Mouse (Mus musculus) heart, embryonic 16.5 days (tissue): ENCODE measurements around the gene Olfr432. TPM values are rescaled to one million over a fixed set of nuclear protein-coding genes. Genes with fewer than 3 reads are reported as not detected.
"Not testable (repeated sequence)": the region's sequence is repeated elsewhere in the genome, so short reads cannot be mapped to it uniquely, and the experiment has no call there.

Source experiments
- ATAC-seq: fragments of 200-750 bp; cut with Nextera tagmentation; replicated peaks from 2 replicates; pipeline ENCODE4 v1.8.0; 2017; ENCODE audit warnings: moderate number of reproducible peaks; ENCODE audit not compliant: insufficient read depth, low FRiP score; ENCODE audit errors: extremely low read depth
- H3K27ac ChIP-seq: fragments of 300-500 bp; sonication (generic); 2 replicates; pipeline ENCODE4 v1.5.1; 2014; ENCODE audit warnings: mild to moderate bottlenecking, low read length, control low read depth, moderate library complexity
- H3K27me3 ChIP-seq: fragments of 300-500 bp; sonication (generic); 2 replicates; pipeline ENCODE4 v1.6.1; 2014; ENCODE audit warnings: low read length, mixed read lengths; ENCODE audit not compliant: control insufficient read depth, insufficient read depth
- H3K36me3 ChIP-seq: fragments of 300-500 bp; sonication (generic); 2 replicates; pipeline ENCODE4 v1.6.1; 2014; ENCODE audit not compliant: control insufficient read depth, insufficient read depth
- H3K4me1 ChIP-seq: fragments of 300-500 bp; sonication (generic); 2 replicates; pipeline ENCODE4 v1.6.1; 2014; ENCODE audit warnings: low read length, mixed read lengths; ENCODE audit not compliant: control insufficient read depth, insufficient read depth
- H3K4me2 ChIP-seq: fragments of 300-500 bp; sonication (generic); 2 replicates; pipeline ENCODE4 v1.6.1; 2014; ENCODE audit warnings: low read depth, mild to moderate bottlenecking, control low read depth, low read length
- H3K4me3 ChIP-seq: fragments of 300-500 bp; sonication (generic); 2 replicates; pipeline ENCODE4 v1.5.1; 2014; ENCODE audit warnings: mild to moderate bottlenecking, control low read depth, low read length
- H3K9ac ChIP-seq: fragments of 300-500 bp; sonication (generic); 2 replicates; pipeline ENCODE4 v1.6.1; 2014; ENCODE audit warnings: low read length, control low read depth
- H3K9me3 ChIP-seq: fragments of 300-500 bp; sonication (generic); replicated peaks from 2 replicates; pipeline ENCODE4 v1.6.1; 2016; ENCODE audit warnings: low read length; ENCODE audit not compliant: control insufficient read depth
- WGBS: fragments of 180-500 bp; shearing (Covaris S2); extraction: QIAGEN DNeasy Blood & Tissue Kit; methylation state at CpG from one replicate; pipeline ENCODE4 v1.1.7; 2014; 5-methylcytosine and 5-hydroxymethylcytosine counted together
- polyA plus RNA-seq: library from polyadenylated mRNA; unstranded; fragments of >200 nt; fragmentation: Nextera tagmentation; extraction: Ambion mirVana; gene quantifications from 2 replicates; pipeline ENCODE4 v1.2.1, GENCODE M21; 2015

The Olfr432 gene
- not detected in 2 replicates for polyA plus RNA-seq

DNA sequence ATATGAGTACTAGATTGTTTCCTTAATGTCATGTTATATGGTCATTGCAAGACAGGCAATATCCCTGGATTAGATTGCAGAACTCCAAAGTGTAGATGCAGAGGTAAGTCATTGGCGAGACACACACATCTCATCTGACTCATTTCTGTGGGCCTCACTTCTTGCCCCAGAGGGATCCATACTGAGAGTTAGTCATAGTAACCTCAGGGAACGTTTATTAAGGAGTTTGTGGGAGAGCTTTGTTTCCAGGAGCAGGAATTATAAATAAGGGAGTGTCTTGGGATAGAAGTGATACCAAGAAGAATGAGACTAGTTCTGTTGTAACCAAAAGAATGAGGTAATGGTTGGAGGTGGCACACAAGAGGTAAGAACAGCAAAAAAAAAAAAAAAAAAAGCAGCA, at the start of gene Olfr432:
Gene Olfr432 (plus strand): TSS at position 313 of the 400 bp plus-strand sequence.
- Histone ChIP-seq H3K4me2 (no peak within 1 kb of the TSS), H3K27me3 (no peaks in the 10 kb centered on the region), H3K9me3 (no peaks in the 10 kb centered on the region), H3K36me3 (no peaks in the 10 kb centered on the region), H3K4me1 (no peaks in the 10 kb centered on the region), H3K27ac (no peak within 1 kb of the TSS), H3K4me3 (no peak within 1 kb of the TSS), H3K9ac (no peak within 1 kb of the TSS)
- 62% methylated on average over 2 of the region's 2 CpGs for WGBS
- ATAC-seq: no peak

DNA sequence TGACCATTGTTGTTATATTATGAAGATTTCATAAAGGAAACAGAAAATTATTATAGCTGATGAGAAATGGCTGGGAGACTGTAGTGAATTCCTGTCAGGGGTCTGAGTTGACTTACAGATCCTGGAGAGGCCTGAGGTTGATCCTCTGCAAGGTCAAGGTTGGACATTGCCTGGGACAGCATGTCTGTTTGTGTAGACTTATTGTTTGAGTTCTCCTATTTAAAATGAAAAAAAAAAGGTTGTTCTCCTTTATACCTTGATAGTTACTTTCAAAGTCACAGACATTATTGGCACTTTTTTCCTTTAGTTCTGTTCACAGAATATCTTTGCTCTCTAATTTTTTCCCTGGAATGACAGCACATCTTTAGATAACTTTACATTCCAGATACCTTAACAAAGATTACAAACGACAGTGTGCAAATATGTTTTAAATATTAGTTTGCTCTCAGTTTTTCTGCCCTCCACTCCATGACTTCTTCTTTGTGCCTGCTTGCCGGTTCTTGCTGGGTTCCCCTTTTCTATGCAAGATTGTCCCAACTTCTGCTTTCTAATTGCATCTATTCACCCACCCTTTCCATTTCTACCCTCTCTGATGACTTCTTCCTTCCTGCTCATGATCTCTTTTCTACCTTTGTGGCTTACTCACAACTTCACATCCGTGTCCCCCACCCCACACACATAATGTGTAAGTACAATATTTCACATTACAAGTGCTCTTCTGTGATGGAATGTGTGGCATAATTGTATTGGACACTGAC, 44.5 kb upstream of the Olfr432 start:
- H3K4me3 ChIP-seq, ATAC-seq, H3K9me3 ChIP-seq, H3K27ac ChIP-seq, H3K4me2 ChIP-seq, H3K36me3 ChIP-seq, H3K9ac ChIP-seq, H3K27me3 ChIP-seq, H3K4me1 ChIP-seq: not testable (repeated sequence)
- 38% methylated on average over 2 of the region's 3 CpGs for WGBS

DNA sequence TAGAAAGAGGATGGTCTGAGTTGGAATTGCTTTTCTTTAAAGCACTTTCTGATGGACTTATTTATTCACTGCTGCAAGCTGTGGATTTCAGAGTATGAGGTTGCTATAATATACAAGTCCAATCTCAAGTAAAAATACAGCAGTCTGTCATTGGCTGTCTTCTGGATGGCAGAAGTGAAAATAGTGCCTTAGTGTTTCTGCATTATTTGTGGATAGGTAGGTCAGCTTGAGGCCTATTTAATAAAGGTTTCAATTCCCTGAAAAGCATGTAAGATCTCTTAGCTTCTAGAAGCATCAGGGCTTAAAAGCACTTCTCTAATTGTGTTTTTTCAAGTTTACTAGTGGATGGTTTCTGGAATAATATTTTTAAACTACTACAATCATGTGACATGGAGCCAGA, 42.0 kb upstream of the Olfr432 start:
- not testable (repeated sequence) for ATAC-seq, H3K4me2 ChIP-seq, H3K4me3 ChIP-seq, H3K9ac ChIP-seq, H3K27me3 ChIP-seq, H3K27ac ChIP-seq, H3K36me3 ChIP-seq, H3K9me3 ChIP-seq, H3K4me1 ChIP-seq

DNA sequence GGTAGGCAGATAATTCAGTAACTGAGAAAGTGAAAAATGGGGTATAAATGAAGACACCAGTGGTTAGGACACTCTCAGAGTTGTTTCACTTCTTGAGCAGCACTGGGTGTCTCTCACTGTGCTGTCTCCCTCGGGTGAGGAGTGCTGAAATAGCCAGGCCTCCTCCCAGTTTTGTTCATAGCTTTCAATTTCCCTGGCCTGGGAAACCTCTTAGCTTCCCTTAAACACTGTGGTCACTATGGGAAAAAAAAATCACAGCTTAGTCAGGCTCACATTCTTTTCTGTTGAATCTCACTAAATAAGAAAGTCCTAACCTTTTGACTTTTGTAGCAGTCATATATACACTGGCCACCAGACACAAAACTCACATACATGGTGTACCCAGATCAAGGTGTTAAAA, 17.3 kb upstream of the Olfr432 start, which contains the start of gene Ifi205:
Gene Ifi205 (minus strand): TSS at position 113 of the 400 bp plus-strand sequence.
- no peak within 1 kb of the TSS for H3K4me2 ChIP-seq

DNA sequence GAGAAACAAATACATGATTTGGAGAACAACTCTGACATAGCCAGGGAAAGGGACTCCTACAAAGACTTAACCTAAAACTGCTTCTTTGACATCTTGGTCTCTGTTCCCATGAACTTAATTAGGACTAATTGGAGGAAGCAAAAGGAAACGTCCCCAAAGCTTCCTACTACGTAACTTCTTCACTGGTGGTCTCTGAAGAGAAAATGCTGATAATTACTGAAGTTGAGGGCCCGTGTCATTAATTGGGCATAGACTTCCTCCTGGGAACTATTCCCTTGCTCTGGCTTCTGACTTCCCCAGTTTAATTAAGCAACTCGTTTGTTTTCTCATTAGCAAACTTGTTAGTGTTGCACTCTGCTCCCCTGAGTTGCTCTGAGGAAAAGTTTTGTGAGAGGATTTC, 13.2 kb upstream of the Olfr432 start:
- no peak for ATAC-seq
- H3K27ac ChIP-seq: no peak overlapping the region
- no peaks in the 10 kb centered on the region for H3K27me3 ChIP-seq
- H3K4me1 ChIP-seq: no peaks in the 10 kb centered on the region
- H3K4me2 ChIP-seq: no peak overlapping the region
- no peaks in the 10 kb centered on the region for H3K9me3 ChIP-seq
- no peak overlapping the region for H3K4me3 ChIP-seq
- no peak overlapping the region for H3K9ac ChIP-seq
- 58% methylated on average over 4 of the region's 4 CpGs for WGBS
- H3K36me3 ChIP-seq: no peaks in the 10 kb centered on the region

More for the DNA sequence above, 17.3 kb upstream of the Olfr432 start, which contains the start of gene Ifi205:
- H3K27me3 ChIP-seq: no peaks in the 10 kb centered on the region
- H3K27ac ChIP-seq: no peak within 1 kb of the TSS
- no peak within 1 kb of the TSS for H3K9ac ChIP-seq
- H3K4me3 ChIP-seq: no peak within 1 kb of the TSS
- no peak for ATAC-seq
- WGBS: 32% methylated on average over 1 of the region's 1 CpGs
- H3K9me3 ChIP-seq: no peaks in the 10 kb centered on the region
- no peaks in the 10 kb centered on the region for H3K4me1 ChIP-seq
- no peaks in the 10 kb centered on the region for H3K36me3 ChIP-seq

DNA sequence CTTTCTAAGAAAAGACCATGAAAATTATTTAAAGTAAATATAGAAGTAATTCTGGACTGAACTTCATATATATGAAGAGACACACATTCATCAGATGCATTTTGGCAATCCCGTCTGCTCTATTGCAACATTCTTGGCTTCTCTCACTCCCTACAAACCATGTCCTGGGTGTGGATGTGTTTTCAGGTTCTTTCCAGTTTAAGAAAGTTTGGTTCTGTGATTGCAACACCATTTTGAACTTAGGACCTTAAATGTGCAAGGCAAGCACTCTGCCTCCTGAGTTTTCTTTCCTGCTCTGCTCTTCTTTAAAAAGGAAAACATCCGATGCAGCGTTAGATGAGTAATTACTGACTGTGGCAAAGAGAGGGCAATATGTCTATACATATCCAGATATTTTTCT, 10.5 kb upstream of the Olfr432 start:
- ATAC-seq: no peak
- Histone ChIP-seq H3K4me3 (no peak overlapping the region), H3K27ac (no peak overlapping the region), H3K9ac (no peak overlapping the region), H3K36me3 (no peaks in the 10 kb centered on the region), H3K4me2 (no peak overlapping the region), H3K9me3 (no peaks in the 10 kb centered on the region), H3K27me3 (no peaks in the 10 kb centered on the region), H3K4me1 (no peaks in the 10 kb centered on the region)
- WGBS: 82% methylated on average over 3 of the region's 3 CpGs

DNA sequence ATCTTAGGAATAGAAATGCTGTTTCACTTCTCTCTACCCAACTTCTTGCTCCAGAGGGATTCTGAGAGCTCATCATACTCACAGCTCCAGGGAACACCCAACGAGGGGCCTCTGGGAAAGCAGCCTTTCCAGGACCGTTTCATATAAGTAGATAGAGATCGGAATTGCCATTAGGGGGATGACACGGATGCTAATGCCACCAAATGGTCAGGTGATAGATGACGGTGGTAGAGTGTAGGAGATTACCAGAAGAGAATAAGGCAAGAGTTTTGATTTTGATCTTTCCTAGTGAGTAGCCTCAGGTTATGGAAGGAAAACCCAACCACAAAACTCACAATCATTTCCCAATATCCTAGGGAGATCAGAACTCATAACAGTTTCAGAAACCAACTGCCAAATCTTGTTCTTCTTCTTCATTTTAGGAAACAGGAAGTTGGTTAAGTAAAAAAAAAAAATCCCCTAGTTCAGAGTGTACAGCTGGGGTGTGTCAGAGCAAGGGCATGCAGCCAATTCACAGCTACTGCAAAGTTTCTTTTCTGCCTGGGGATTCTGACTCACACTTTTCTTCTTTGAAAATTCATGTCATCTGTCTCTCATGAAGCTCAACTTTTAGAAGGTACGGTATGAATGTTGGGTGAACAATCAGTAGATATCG, 8.4 kb upstream of the Olfr432 start, which contains the start of gene Olfr433:
Gene Olfr433 (plus strand): TSS at position 183 of the 655 bp plus-strand sequence.
- Histone ChIP-seq H3K27me3 (no peaks in the 10 kb centered on the region), H3K4me3 (no peak within 1 kb of the TSS), H3K4me2 (no peak within 1 kb of the TSS), H3K27ac (no peak within 1 kb of the TSS), H3K36me3 (no peaks in the 10 kb centered on the region), H3K9me3 (no peaks in the 10 kb centered on the region), H3K9ac (no peak within 1 kb of the TSS), H3K4me1 (no peaks in the 10 kb centered on the region)
- WGBS: 59% methylated on average over 7 of the region's 7 CpGs
- ATAC-seq: no peak

DNA sequence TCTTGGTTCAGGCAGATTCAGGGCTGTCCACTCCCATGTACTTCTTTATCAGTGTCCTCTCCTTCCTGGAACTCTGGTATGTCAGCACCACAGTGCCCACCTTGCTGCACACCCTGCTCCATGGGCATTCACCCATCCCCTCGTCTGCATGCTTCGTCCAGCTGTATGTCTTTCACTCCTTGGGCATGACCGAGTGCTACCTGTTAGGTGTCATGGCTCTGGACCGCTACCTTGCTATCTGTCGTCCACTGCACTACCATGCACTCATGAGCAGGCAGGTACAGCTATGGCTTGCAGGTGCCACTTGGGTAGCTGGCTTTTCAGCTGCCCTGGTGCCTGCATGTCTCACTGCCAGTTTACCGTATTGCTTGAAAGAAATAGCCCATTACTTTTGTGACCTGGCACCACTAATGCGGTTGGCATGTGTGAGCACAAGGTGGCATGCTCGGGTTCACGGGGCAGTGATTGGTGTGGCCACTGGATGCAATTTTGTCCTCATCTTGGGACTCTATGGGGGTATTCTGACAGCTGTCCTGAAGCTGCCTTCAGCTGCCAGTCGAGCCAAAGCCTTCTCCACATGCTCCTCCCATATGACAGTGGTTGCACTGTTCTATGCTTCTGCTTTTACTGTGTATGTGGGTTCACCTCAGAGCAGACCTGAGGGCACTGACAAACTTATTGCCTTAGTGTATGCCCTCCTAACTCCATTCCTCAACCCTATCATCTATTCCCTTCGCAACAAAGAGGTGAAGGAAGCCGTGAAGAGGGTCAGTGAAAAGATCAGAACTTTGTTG, 6.7 kb upstream of the Olfr432 start:
- H3K4me2 ChIP-seq, H3K4me3 ChIP-seq, H3K36me3 ChIP-seq, H3K9ac ChIP-seq, ATAC-seq, H3K9me3 ChIP-seq, H3K27ac ChIP-seq, H3K4me1 ChIP-seq, H3K27me3 ChIP-seq: not testable (repeated sequence)
- WGBS: 87% methylated on average over 12 of the region's 12 CpGs

DNA sequence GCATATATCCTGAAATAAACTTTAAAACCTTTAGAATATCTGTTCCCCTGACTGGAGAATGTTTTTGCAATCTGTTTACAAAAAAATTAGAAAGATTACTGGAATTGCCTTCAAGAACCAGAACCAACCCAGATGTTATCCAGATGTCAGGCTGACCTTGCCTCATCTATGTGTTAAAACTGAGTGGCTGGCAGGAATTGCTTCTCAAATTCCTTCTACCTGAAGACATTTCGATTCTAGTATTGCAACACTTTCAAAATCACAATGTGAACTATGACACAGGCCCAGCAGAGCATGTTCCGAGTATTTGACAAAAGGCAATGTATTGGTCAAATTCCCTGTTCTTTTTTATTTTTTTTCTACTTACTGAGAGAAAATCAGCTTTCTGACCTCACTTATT, 4.6 kb upstream of the Olfr432 start:
- Histone ChIP-seq H3K9me3 (no peaks in the 10 kb centered on the region), H3K9ac (no peak overlapping the region), H3K27ac (no peak overlapping the region), H3K27me3 (no peaks in the 10 kb centered on the region), H3K4me3 (no peak overlapping the region), H3K4me2 (no peak overlapping the region), H3K36me3 (no peaks in the 10 kb centered on the region), H3K4me1 (no peaks in the 10 kb centered on the region)
- ATAC-seq: no peak
- WGBS: 61% methylated on average over 2 of the region's 2 CpGs
